Mouse (Mus musculus) liver, adult 2 months (tissue): Measurements from ENCODE around the gene Vti1a. TPM values are rescaled to one million over a fixed set of nuclear protein-coding genes. Genes with fewer than 3 reads are reported as not detected.

ENCODE experiments used
- DNase-seq: peaks from one replicate; pipeline ENCODE4 v3.0.0-alpha.2; 2011; ENCODE audit warnings: low read depth, low spot score; ENCODE audit errors: extremely low read depth
- H3K27ac ChIP-seq: fragments of 200-500 bp; replicated peaks from 2 replicates; pipeline ENCODE4 v1.5.1; 2012; ENCODE audit warnings: low read depth, mild to moderate bottlenecking, control low read depth, inconsistent platforms, low read length; ENCODE audit not compliant: insufficient read depth
- H3K27me3 ChIP-seq: fragments of 200-500 bp; 2 replicates; pipeline ENCODE4 v1.6.1; 2012; ENCODE audit warnings: mild to moderate bottlenecking, moderate library complexity, low read length, inconsistent platforms; ENCODE audit not compliant: control insufficient read depth, insufficient read depth
- H3K36me3 ChIP-seq: fragments of 200-500 bp; 2 replicates; pipeline ENCODE4 v1.6.1; 2012; ENCODE audit warnings: low read length, inconsistent platforms; ENCODE audit not compliant: control insufficient read depth, insufficient read depth
- H3K4me1 ChIP-seq: fragments of 200-500 bp; 2 replicates; pipeline ENCODE4 v1.6.1; 2011; ENCODE audit warnings: low read length; ENCODE audit not compliant: control insufficient read depth, insufficient read depth
- H3K4me3 ChIP-seq: fragments of 200-500 bp; 2 replicates; pipeline ENCODE4 v1.5.1; 2011; ENCODE audit warnings: low read depth, mild to moderate bottlenecking, control low read depth, low read length, moderate library complexity; ENCODE audit not compliant: insufficient read depth
- H3K79me2 ChIP-seq: fragments of 200-500 bp; 2 replicates; pipeline ENCODE4 v1.6.1; 2012; ENCODE audit warnings: inconsistent platforms, mild to moderate bottlenecking, low read length, moderate library complexity; ENCODE audit not compliant: control insufficient read depth, insufficient read depth
- H3K9ac ChIP-seq: fragments of 200-500 bp; 2 replicates; pipeline ENCODE4 v1.6.1; 2012; ENCODE audit warnings: low read depth, mild to moderate bottlenecking, control low read depth, inconsistent platforms, low read length
- CTCF ChIP-seq: fragments of 200-500 bp; IDR thresholded peaks from 2 replicates; pipeline ENCODE4 v1.5.1; 2011; ENCODE audit warnings: low read depth, low read length, control low read depth
- POLR2A ChIP-seq: fragments of 200-500 bp; IDR thresholded peaks from 2 replicates; pipeline ENCODE4 v1.6.1; 2011; ENCODE audit warnings: low read length, control low read depth; ENCODE audit not compliant: insufficient read depth; ENCODE audit errors: extremely low read depth
- WGBS: fragments of 180-500 bp; shearing (Covaris S2); methylation state at CpG from one replicate; pipeline ENCODE4 v1.1.7; 2018; 5-methylcytosine and 5-hydroxymethylcytosine counted together
- polyA plus RNA-seq: library from polyadenylated mRNA; depleted of rRNA; stranded (reverse); fragments of >200 nt; gene quantifications from 2 replicates; pipeline ENCODE4 v1.2.3, GENCODE M21; 2012
- total RNA-seq: library from RNA; depleted of rRNA; stranded (reverse); fragments of >200 nt; gene quantifications from 2 replicates; pipeline ENCODE4 v1.2.3, GENCODE M21; 2014

Gene Vti1a
- total and polyA plus RNA-seq, 2 experiments, result 6.1 to 14.8 TPM

GRCm38 (mm10) chr19:55362606-55363005 lies 46.5 kb downstream of the Vti1a start:
- 90% methylated on average over 9 of the region's 9 CpGs for WGBS
- no peak overlapping the region for H3K4me3 ChIP-seq
- no peak for TF ChIP-seq POLR2A
- TF ChIP-seq CTCF, result no peak
- no peaks in the 10 kb centered on the region for H3K36me3 ChIP-seq
- H3K4me1 ChIP-seq, result no peaks in the 10 kb centered on the region
- H3K27ac ChIP-seq, result no peak overlapping the region
- H3K27me3 ChIP-seq, result no peaks in the 10 kb centered on the region
- no peak for DNase-seq
- H3K9ac ChIP-seq, result no peak overlapping the region
- peaks cover 8% of the 10 kb centered on the region; the same call in 1 of the 2 replicates for H3K79me2 ChIP-seq

- WGBS, result 37% methylated on average over 3 of the region's 3 CpGs
- Histone ChIP-seq H3K27ac (no peak overlapping the region), H3K4me3 (no peak overlapping the region), H3K9ac (no peak overlapping the region), H3K36me3 (no peaks in the 10 kb centered on the region), H3K4me1 (peaks cover 4% of the 10 kb centered on the region), H3K79me2 (no peaks in the 10 kb centered on the region; the same call in 1 of the 2 replicates), H3K27me3 (no peaks in the 10 kb centered on the region)
- TF ChIP-seq CTCF (no peak), POLR2A (no peak)
- peak; percentile 66 for DNase-seq
Measured at GRCm38 (mm10) chr19:55369691-55370090, 53.6 kb downstream of the Vti1a start.

- Histone ChIP-seq H3K27ac (no peak overlapping the region), H3K4me3 (no peak overlapping the region), H3K4me1 (no peaks in the 10 kb centered on the region), H3K27me3 (no peaks in the 10 kb centered on the region), H3K9ac (no peak overlapping the region), H3K36me3 (peaks cover 1% of the 10 kb centered on the region; the same call in 1 of the 2 replicates), H3K79me2 (no peaks in the 10 kb centered on the region)
- no peak for TF ChIP-seq POLR2A
- TF ChIP-seq CTCF, result no peak
- DNase-seq, result no peak
- 90% methylated on average over 6 of the region's 6 CpGs for WGBS
Measured at GRCm38 (mm10) chr19:55376331-55376730, 60.2 kb downstream of the Vti1a start.

GRCm38 (mm10) chr19:55377465-55377864 lies 61.4 kb downstream of the Vti1a start:
- DNase-seq, result no peak
- Histone ChIP-seq H3K9ac (no peak overlapping the region), H3K27me3 (no peaks in the 10 kb centered on the region), H3K27ac (no peak overlapping the region), H3K4me3 (no peak overlapping the region), H3K36me3 (peaks cover 1% of the 10 kb centered on the region; the same call in 1 of the 2 replicates), H3K79me2 (no peaks in the 10 kb centered on the region), H3K4me1 (no peaks in the 10 kb centered on the region)
- 97% methylated on average over 4 of the region's 4 CpGs for WGBS
- TF ChIP-seq CTCF, result no peak
- no peak for TF ChIP-seq POLR2A

GRCm38 (mm10) chr19:55378884-55379283 lies 62.8 kb downstream of the Vti1a start:
- Histone ChIP-seq H3K27me3 (no peaks in the 10 kb centered on the region), H3K4me3 (no peak overlapping the region), H3K36me3 (peaks cover 1% of the 10 kb centered on the region; the same call in 1 of the 2 replicates), H3K79me2 (no peaks in the 10 kb centered on the region), H3K4me1 (no peaks in the 10 kb centered on the region), H3K27ac (no peak overlapping the region), H3K9ac (no peak overlapping the region)
- WGBS, result 79% methylated on average over 2 of the region's 2 CpGs
- no peak for DNase-seq
- no peak for TF ChIP-seq POLR2A
- TF ChIP-seq CTCF, result no peak

- H3K4me1 ChIP-seq, result no peaks in the 10 kb centered on the region
- DNase-seq, result no peak
- WGBS, result 86% methylated on average over 12 of the region's 12 CpGs
- no peaks in the 10 kb centered on the region for H3K27me3 ChIP-seq
- no peaks in the 10 kb centered on the region for H3K79me2 ChIP-seq
- no peak overlapping the region for H3K4me3 ChIP-seq
- peaks cover 1% of the 10 kb centered on the region; the same call in 1 of the 2 replicates for H3K36me3 ChIP-seq
- H3K9ac ChIP-seq, result no peak overlapping the region
- TF ChIP-seq POLR2A (no peak), CTCF (no peak)
- no peak overlapping the region for H3K27ac ChIP-seq
Measured at GRCm38 (mm10) chr19:55380764-55381163, 64.7 kb downstream of the Vti1a start.
